Mouse (Mus musculus): ENCODE data around the gene Vrk2. TPM values are rescaled to one million over a fixed set of nuclear protein-coding genes. Genes with fewer than 3 reads are reported as not detected.

Vrk2 gene
- 8.0 and 8.7 TPM in 2 replicates for polyA plus RNA-seq (2015; fragmentation: Nextera tagmentation; extraction: Ambion mirVana)

DNA sequence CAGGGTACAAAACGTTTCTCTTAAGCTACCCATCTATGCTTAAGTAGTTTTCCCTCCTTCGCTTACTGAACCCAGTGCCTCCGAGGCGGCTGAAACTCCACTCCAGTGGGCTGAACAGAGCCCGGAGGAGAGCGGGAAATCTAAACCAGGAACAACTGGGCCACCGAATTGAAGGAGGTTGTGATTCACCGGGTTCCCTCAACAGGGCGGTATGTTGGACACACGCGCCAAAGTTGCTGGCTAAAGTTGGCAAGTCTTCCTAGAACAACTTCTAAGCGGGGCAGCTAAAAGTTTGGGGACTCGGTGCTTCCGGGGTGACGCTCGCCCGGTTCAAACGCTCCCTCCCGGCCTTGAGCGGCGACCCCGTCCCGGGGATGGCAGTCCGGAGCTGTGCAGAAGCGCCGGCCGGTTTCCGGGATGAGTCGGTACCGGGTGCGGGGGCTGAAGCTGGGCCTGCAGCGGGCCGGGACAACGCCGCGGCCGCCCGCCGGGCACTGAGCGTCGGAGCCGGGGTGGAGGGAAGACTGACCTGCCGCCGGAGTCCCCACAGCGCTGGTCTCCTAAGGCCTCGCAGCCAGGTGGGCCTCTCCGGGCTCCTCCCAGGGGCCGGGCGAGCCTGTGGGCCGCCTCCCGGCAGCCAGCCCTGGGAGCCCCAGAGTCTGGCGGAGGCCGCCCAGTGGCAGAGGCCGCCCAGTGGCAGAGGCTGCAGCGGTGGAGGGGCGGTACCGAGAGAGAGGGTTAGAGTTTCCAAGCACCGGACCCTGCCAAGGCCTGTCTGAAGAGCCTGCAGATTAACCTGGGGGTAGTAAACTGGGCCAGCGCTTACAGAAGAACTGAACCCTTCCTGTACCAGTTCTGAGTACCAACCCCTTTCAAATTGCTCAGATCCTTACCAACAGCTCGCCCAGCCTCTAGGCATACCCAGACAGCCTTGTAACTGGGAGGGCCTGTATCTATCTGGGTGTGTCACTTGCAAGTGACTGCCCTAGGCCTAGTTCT is at the start of gene Vrk2, which contains the start of gene Gm6899:
Gene Vrk2 (minus strand): TSS at position 939 of the 999 bp plus-strand sequence.
Gene Gm6899 (plus strand): TSS at position 181 of the 999 bp plus-strand sequence.
- H3K9me3 ChIP-seq (ENCODE audit: low read length), result no peaks in the 10 kb centered on the region
- TF ChIP-seq EP300 (IDR thresholded peaks at IDR 0.05) (no peak), CTCF (IDR thresholded peaks at IDR 0.05) (peak; percentile 61)
- H3K9ac ChIP-seq (replicated peaks; ENCODE audit: low read depth), result peak within 1 kb of the TSS; percentile 57
- H3K27me3 ChIP-seq (replicated peaks; ENCODE audit: insufficient read depth, low read length), result no peaks in the 10 kb centered on the region
- DNase-seq (ENCODE audit: low spot score) (peak; percentile 92), ATAC-seq (peak; percentile 100)
- peak within 1 kb of the TSS; percentile 71 for H3K4me2 ChIP-seq (replicated peaks; ENCODE audit: low read depth, low read length)
- no peaks in the 10 kb centered on the region for H3K36me3 ChIP-seq (ENCODE audit: insufficient read depth, low read length)
- peak within 1 kb of the TSS; percentile 77 for H3K27ac ChIP-seq (ENCODE audit: low read length)
- WGBS, result under 1% methylated on average over 46 of the region's 60 CpGs
- H3K4me1 ChIP-seq (ENCODE audit: insufficient read depth, low read depth, low read length), result no peaks in the 10 kb centered on the region; the same call in 1 of the 2 replicates
- H3K4me3 ChIP-seq (ENCODE audit: low read depth, low read length), result peak within 1 kb of the TSS; percentile 65

DNA sequence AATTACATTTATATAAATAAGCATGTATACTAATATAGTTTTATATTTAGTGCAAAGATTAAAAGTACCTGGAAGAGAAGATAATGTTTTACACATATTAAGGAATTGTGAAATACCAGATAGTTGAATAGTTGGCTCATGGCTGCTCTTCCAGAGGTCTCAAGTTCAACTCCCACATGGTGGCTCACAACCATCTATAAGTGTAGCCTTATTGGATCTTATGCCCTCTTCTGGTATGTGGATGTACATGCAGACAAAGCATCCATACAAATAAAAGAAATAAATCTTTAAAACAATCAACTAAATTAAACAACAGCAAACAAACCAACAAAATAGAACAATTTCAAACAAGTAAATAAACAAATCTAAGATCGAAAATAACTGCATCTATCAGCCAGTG is 48.3 kb upstream of the Vrk2 start:
- ATAC-seq (no peak), DNase-seq (ENCODE audit: low spot score) (no peak)
- no peak overlapping the region for H3K9ac ChIP-seq (replicated peaks; ENCODE audit: low read depth)
- no peaks in the 10 kb centered on the region for H3K9me3 ChIP-seq (ENCODE audit: low read length)
- H3K4me1 ChIP-seq (ENCODE audit: insufficient read depth, low read depth, low read length), result no peaks in the 10 kb centered on the region
- no peak overlapping the region for H3K4me2 ChIP-seq (replicated peaks; ENCODE audit: low read depth, low read length)
- H3K27ac ChIP-seq (ENCODE audit: low read length), result no peak overlapping the region
- 81% methylated on average over 1 of the region's 1 CpGs for WGBS
- H3K36me3 ChIP-seq (ENCODE audit: insufficient read depth, low read length), result no peaks in the 10 kb centered on the region
- TF ChIP-seq EP300 (IDR thresholded peaks at IDR 0.05), result no peak
- no peak for TF ChIP-seq CTCF (IDR thresholded peaks at IDR 0.05)
- no peaks in the 10 kb centered on the region for H3K27me3 ChIP-seq (replicated peaks; ENCODE audit: insufficient read depth, low read length)
- no peak overlapping the region for H3K4me3 ChIP-seq (ENCODE audit: low read depth, low read length)

DNA sequence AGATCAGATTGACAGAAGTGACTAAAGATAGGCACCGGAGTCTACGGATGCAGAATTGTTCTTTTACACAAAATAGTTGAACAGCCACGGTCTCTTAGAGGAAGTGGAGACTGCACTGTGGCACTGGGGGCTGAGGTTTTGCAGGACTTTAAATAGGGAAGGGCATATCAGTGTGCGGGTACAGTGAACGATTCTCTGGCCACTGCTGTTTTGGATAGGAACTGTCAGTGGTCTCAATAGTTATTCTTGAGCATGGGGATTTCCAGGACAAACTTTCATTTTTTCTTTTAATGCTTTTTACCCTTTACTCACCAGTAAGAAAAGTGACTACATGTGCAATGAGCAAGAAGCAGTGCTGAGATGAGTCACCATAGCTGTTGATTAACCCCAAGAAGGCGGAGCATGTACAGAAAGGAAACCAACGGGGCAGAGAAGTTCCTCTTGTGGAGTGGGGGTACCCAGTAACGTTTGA is 46.6 kb upstream of the Vrk2 start:
- ATAC-seq (no peak), DNase-seq (ENCODE audit: low spot score) (peak; percentile 31)
- TF ChIP-seq EP300 (IDR thresholded peaks at IDR 0.05), result no peak
- H3K9me3 ChIP-seq (ENCODE audit: low read length), result no peaks in the 10 kb centered on the region
- no peak overlapping the region for H3K4me2 ChIP-seq (replicated peaks; ENCODE audit: low read depth, low read length)
- H3K9ac ChIP-seq (replicated peaks; ENCODE audit: low read depth), result no peak overlapping the region
- H3K27ac ChIP-seq (ENCODE audit: low read length), result no peak overlapping the region
- H3K27me3 ChIP-seq (replicated peaks; ENCODE audit: insufficient read depth, low read length), result no peaks in the 10 kb centered on the region
- H3K36me3 ChIP-seq (ENCODE audit: insufficient read depth, low read length), result no peaks in the 10 kb centered on the region
- H3K4me1 ChIP-seq (ENCODE audit: insufficient read depth, low read depth, low read length), result no peaks in the 10 kb centered on the region
- no peak overlapping the region for H3K4me3 ChIP-seq (ENCODE audit: low read depth, low read length)
- WGBS, result 57% methylated on average over 8 of the region's 8 CpGs

DNA sequence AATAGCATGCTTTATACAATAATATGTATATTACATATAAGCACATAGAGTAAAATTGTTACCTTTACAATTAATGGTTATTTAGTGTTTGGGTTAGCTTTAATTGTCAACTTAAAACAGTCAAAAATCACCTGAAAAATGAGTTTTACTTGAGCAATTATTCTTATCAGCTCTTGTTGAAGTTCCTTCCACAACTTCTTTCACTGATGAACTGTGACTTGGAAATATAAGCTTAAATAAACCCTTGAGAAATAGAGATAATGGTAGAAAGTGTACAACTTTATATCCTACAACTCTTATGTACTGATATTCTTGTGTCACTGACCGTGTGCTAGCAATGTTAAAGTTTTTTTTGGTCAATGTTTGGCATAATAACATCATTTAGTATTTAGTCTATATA is 42.4 kb upstream of the Vrk2 start:
- 54% methylated on average over 1 of the region's 1 CpGs for WGBS
- no peak overlapping the region for H3K4me2 ChIP-seq (replicated peaks; ENCODE audit: low read depth, low read length)
- no peaks in the 10 kb centered on the region for H3K4me1 ChIP-seq (ENCODE audit: insufficient read depth, low read depth, low read length)
- ATAC-seq, result no peak
- no peak overlapping the region for H3K4me3 ChIP-seq (ENCODE audit: low read depth, low read length)
- TF ChIP-seq EP300 (IDR thresholded peaks at IDR 0.05) (no peak), CTCF (IDR thresholded peaks at IDR 0.05) (no peak)
- no peak for DNase-seq (ENCODE audit: low spot score)
- H3K9me3 ChIP-seq (ENCODE audit: low read length), result no peaks in the 10 kb centered on the region
- H3K27me3 ChIP-seq (replicated peaks; ENCODE audit: insufficient read depth, low read length), result no peaks in the 10 kb centered on the region
- H3K9ac ChIP-seq (replicated peaks; ENCODE audit: low read depth), result no peak overlapping the region
- no peak overlapping the region for H3K27ac ChIP-seq (ENCODE audit: low read length)
- H3K36me3 ChIP-seq (ENCODE audit: insufficient read depth, low read length), result no peaks in the 10 kb centered on the region

DNA sequence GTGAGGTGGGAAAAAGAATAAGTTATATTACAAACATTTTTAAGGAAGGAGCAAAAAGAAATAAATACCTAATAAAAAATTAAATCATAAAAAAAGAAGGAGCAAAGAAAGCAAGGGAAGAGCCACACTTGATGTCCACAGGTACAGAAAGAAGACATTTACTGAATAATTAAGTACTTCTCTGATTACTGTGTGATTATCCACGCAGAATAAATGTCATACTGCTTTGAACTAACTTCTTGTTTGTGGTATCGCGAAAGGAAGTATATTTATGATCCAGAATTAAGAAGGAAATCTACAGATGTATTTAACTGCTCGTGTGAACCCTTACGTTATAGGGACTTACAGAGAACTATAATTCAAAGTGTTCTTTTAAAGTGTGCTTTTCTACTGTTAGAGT is 28.9 kb upstream of the Vrk2 start:
- H3K9me3 ChIP-seq (ENCODE audit: low read length), result no peaks in the 10 kb centered on the region
- TF ChIP-seq CTCF (IDR thresholded peaks at IDR 0.05) (no peak), EP300 (IDR thresholded peaks at IDR 0.05) (no peak)
- H3K4me3 ChIP-seq (ENCODE audit: low read depth, low read length), result no peak overlapping the region
- DNase-seq (ENCODE audit: low spot score) (no peak), ATAC-seq (no peak)
- no peak overlapping the region for H3K27ac ChIP-seq (ENCODE audit: low read length)
- H3K36me3 ChIP-seq (ENCODE audit: insufficient read depth, low read length), result no peaks in the 10 kb centered on the region
- no peak overlapping the region for H3K4me2 ChIP-seq (replicated peaks; ENCODE audit: low read depth, low read length)
- no peak overlapping the region for H3K9ac ChIP-seq (replicated peaks; ENCODE audit: low read depth)
- H3K4me1 ChIP-seq (ENCODE audit: insufficient read depth, low read depth, low read length), result no peaks in the 10 kb centered on the region
- WGBS, result 80% methylated on average over 5 of the region's 5 CpGs
- H3K27me3 ChIP-seq (replicated peaks; ENCODE audit: insufficient read depth, low read length), result no peaks in the 10 kb centered on the region

DNA sequence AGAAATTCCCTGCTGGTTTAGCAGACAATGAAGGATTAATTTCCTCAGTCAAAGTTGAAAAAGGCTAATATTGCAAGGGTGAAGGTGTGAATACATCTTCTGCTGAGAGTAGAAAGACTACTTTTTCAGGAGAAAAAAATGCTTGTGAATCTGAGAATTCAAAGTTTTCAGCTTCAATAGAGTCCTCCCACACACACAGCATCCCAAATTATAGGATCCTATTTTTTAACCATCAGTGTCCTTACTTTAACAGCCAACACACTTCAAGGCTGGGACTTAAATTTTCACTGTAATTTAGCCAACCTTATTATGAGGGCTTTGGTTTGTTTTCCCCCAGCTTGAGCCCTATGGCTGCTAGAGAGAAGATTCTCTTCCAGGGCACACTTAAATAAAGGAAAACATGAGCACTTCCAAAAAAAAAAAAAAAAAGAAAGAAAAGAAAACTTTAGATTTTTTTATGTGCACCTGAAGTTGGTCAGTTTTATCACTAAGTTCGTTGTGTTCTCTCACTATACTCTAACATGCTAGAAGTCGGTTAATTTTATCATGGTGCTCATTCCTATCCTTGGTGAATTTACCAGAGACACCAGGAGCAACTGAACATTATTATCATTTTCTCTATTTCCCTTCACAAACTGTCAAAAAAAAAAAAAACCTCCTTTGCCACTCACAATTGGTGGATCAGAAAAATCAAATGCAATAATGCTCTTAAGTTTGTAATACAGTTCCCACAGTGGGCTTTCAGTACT is 24.9 kb upstream of the Vrk2 start:
- no peak overlapping the region for H3K4me3 ChIP-seq (ENCODE audit: low read depth, low read length)
- no peaks in the 10 kb centered on the region for H3K27me3 ChIP-seq (replicated peaks; ENCODE audit: insufficient read depth, low read length)
- no peaks in the 10 kb centered on the region for H3K4me1 ChIP-seq (ENCODE audit: insufficient read depth, low read depth, low read length)
- TF ChIP-seq EP300 (IDR thresholded peaks at IDR 0.05) (no peak), CTCF (IDR thresholded peaks at IDR 0.05) (no peak)
- H3K9me3 ChIP-seq (ENCODE audit: low read length), result no peaks in the 10 kb centered on the region
- ATAC-seq, result no peak
- H3K36me3 ChIP-seq (ENCODE audit: insufficient read depth, low read length), result no peaks in the 10 kb centered on the region
- no peak overlapping the region for H3K4me2 ChIP-seq (replicated peaks; ENCODE audit: low read depth, low read length)
- no peak overlapping the region for H3K9ac ChIP-seq (replicated peaks; ENCODE audit: low read depth)
- no peak overlapping the region for H3K27ac ChIP-seq (ENCODE audit: low read length)
- DNase-seq (ENCODE audit: low spot score), result no peak
- WGBS, result 80% methylated on average over 2 of the region's 2 CpGs

Data from lung, postnatal 0 days (tissue).